Mouse (Mus musculus) megakaryocyte, adult 5-6 weeks (primary cell): Measurements from ENCODE around the gene Arcn1. TPM values are rescaled to one million over a fixed set of nuclear protein-coding genes. Genes with fewer than 3 reads are reported as not detected.
"Not testable (repeated sequence)": the region's sequence is repeated elsewhere in the genome, so short reads cannot be mapped to it uniquely, and the experiment has no call there.

Experiments used
- ATAC-seq: 2 replicates; pipeline ENCODE4 v1.8.0; 2016; ENCODE audit warnings: mild to moderate bottlenecking, inconsistent platforms; ENCODE audit not compliant: poor library complexity, severe bottlenecking
- total RNA-seq, 2 experiments: library from RNA; stranded (forward) in 1 of 2; stranded (reverse) in 1 of 2; fragments of 153-499, 151-499 nt in 1 of 2; fragments of 221-1000, 200-1000 nt in 1 of 2; gene quantifications; 2 replicates each; pipeline versions ENCODE4 v1.2.3 to v1.2.4; 2015 to 2017

The Arcn1 gene
- total RNA-seq (2015): 126 and 151 TPM in 2 replicates
- 165 and 172 TPM in 2 replicates for total RNA-seq (2017)

- ATAC-seq: peak; percentile 93
Observed at GRCm38 (mm10) chr9:44767101-44768028, at the start of gene Arcn1, which contains the start of gene Ift46. Gene Arcn1, minus strand, starts transcription at chr9:44767845. Gene Ift46, plus strand, starts transcription at chr9:44767908.

- ATAC-seq: no peak
Observed at GRCm38 (mm10) chr9:44814179-44814578, 46.5 kb upstream of the Arcn1 start.

- no peak for ATAC-seq
Observed at GRCm38 (mm10) chr9:44810316-44810715, 42.7 kb upstream of the Arcn1 start.

- no peak for ATAC-seq
Observed at GRCm38 (mm10) chr9:44807778-44808177, 40.1 kb upstream of the Arcn1 start.

- ATAC-seq: no peak
Observed at GRCm38 (mm10) chr9:44807141-44807540, 39.5 kb upstream of the Arcn1 start.

GRCm38 (mm10) chr9:44805536-44805935 is 37.9 kb upstream of the Arcn1 start:
- ATAC-seq: no peak

GRCm38 (mm10) chr9:44804678-44805077 is 37.0 kb upstream of the Arcn1 start:
- no peak for ATAC-seq

GRCm38 (mm10) chr9:44802808-44803450 is 35.3 kb upstream of the Arcn1 start, which contains the start of gene Ttc36:
Gene Ttc36, minus strand, starts transcription at chr9:44803072.
- ATAC-seq: no peak

GRCm38 (mm10) chr9:44801669-44802068 is 34.0 kb upstream of the Arcn1 start:
- ATAC-seq: peak; percentile 29; the same call in 1 of the 2 replicates

GRCm38 (mm10) chr9:44799958-44800324 is 32.3 kb upstream of the Arcn1 start:
- ATAC-seq: 0 out of 2 replicates have a peak, but pooled peaks have one; percentile 23

- ATAC-seq: peak; percentile 91
Observed at GRCm38 (mm10) chr9:44799102-44799957, 31.7 kb upstream of the Arcn1 start, which contains the start of gene Tmem25. Gene Tmem25, minus strand, starts transcription at chr9:44799307.

- no peak for ATAC-seq
Observed at GRCm38 (mm10) chr9:44798298-44798697, 30.7 kb upstream of the Arcn1 start.

GRCm38 (mm10) chr9:44792842-44793241 is 25.2 kb upstream of the Arcn1 start:
- ATAC-seq: no peak

- ATAC-seq: peak; percentile 100
Observed at GRCm38 (mm10) chr9:44772750-44773651, 5.4 kb upstream of the Arcn1 start.

- ATAC-seq: no peak
Observed at GRCm38 (mm10) chr9:44772392-44772749, 4.7 kb upstream of the Arcn1 start.

GRCm38 (mm10) chr9:44771376-44771775 is 3.7 kb upstream of the Arcn1 start:
- ATAC-seq: no peak

GRCm38 (mm10) chr9:44768029-44768394 is 367 bp upstream of the Arcn1 start:
- not testable (repeated sequence) for ATAC-seq

- ATAC-seq: no peak
Observed at GRCm38 (mm10) chr9:44760873-44761272, 6.8 kb downstream of the Arcn1 start.

- ATAC-seq: no peak
Observed at GRCm38 (mm10) chr9:44748473-44748872, 19.2 kb downstream of the Arcn1 start.

- no peak for ATAC-seq
Observed at GRCm38 (mm10) chr9:44747341-44747740, 20.3 kb downstream of the Arcn1 start.
